Mouse (Mus musculus) bone marrow, adult 2 months (tissue): ENCODE data around the gene Ncbp3.

Experiments used
- CTCF ChIP-seq: fragments of 200-500 bp; IDR thresholded peaks from 2 replicates; pipeline ENCODE4 v1.5.1; 2011; ENCODE audit warnings: low read length, control low read depth; ENCODE audit not compliant: control insufficient read depth, insufficient read depth
- POLR2A ChIP-seq: fragments of 200-500 bp; IDR thresholded peaks from 2 replicates; pipeline ENCODE4 v1.6.1; 2011; ENCODE audit warnings: low read depth, mild to moderate bottlenecking, control low read depth, low read length, borderline replicate concordance; ENCODE audit not compliant: control insufficient read depth

- TF ChIP-seq CTCF: no peak
- TF ChIP-seq POLR2A: no peak
Measured at GRCm38 (mm10) chr11:73008826-73009225, 38.8 kb upstream of the Ncbp3 start.
